Mouse (Mus musculus) midbrain, embryonic 13.5 days (tissue): Measurements from ENCODE around the gene Tmem98. TPM values are rescaled to one million over a fixed set of nuclear protein-coding genes. Genes with fewer than 3 reads are reported as not detected.

ENCODE experiments used
- ATAC-seq: fragments of 200-750 bp; cut with Nextera tagmentation; 2 replicates; pipeline ENCODE4 v1.8.0; 2017; ENCODE audit warnings: mild to moderate bottlenecking, moderate TSS enrichment, moderate library complexity
- H3K27ac ChIP-seq: fragments of 300-500 bp; sonication (generic); 2 replicates; pipeline ENCODE4 v1.5.1; 2015; ENCODE audit warnings: inconsistent platforms, mild to moderate bottlenecking, moderate library complexity
- H3K27me3 ChIP-seq: fragments of 300-500 bp; sonication (generic); 2 replicates; pipeline ENCODE4 v1.6.1; 2015; ENCODE audit warnings: mild to moderate bottlenecking, inconsistent platforms
- H3K36me3 ChIP-seq: fragments of 300-500 bp; sonication (generic); 2 replicates; pipeline ENCODE4 v1.6.1; 2015; ENCODE audit warnings: mild to moderate bottlenecking, inconsistent platforms
- H3K4me1 ChIP-seq: fragments of 300-500 bp; sonication (generic); replicated peaks from 2 replicates; pipeline ENCODE4 v1.6.1; 2015; ENCODE audit warnings: inconsistent platforms
- H3K4me2 ChIP-seq: fragments of 300-500 bp; sonication (generic); replicated peaks from 2 replicates; pipeline ENCODE4 v1.6.1; 2015; ENCODE audit warnings: moderate library complexity, mild to moderate bottlenecking, inconsistent platforms
- H3K4me3 ChIP-seq: fragments of 300-500 bp; sonication (generic); replicated peaks from 2 replicates; pipeline ENCODE4 v1.5.1; 2015; ENCODE audit warnings: mild to moderate bottlenecking, inconsistent platforms
- H3K9ac ChIP-seq: fragments of 300-500 bp; sonication (generic); replicated peaks from 2 replicates; pipeline ENCODE4 v1.6.1; 2015; ENCODE audit warnings: mild to moderate bottlenecking, inconsistent platforms
- H3K9me3 ChIP-seq: fragments of 300-500 bp; sonication (generic); 2 replicates; pipeline ENCODE4 v1.6.1; 2016; ENCODE audit warnings: mild to moderate bottlenecking, inconsistent platforms
- WGBS: fragments of 180-500 bp; shearing (Covaris S2); methylation state at CpG from one replicate; pipeline ENCODE4 v1.1.7; 2015; 5-methylcytosine and 5-hydroxymethylcytosine counted together
- polyA plus RNA-seq: library from polyadenylated mRNA; unstranded; fragments of >200 nt; fragmentation: Nextera tagmentation; extraction: Ambion mirVana; gene quantifications from 2 replicates; pipeline ENCODE4 v1.2.1, GENCODE M21; 2015

Gene Tmem98
- polyA plus RNA-seq, 1 experiment from 2014 or later: 48.6 TPM

DNA sequence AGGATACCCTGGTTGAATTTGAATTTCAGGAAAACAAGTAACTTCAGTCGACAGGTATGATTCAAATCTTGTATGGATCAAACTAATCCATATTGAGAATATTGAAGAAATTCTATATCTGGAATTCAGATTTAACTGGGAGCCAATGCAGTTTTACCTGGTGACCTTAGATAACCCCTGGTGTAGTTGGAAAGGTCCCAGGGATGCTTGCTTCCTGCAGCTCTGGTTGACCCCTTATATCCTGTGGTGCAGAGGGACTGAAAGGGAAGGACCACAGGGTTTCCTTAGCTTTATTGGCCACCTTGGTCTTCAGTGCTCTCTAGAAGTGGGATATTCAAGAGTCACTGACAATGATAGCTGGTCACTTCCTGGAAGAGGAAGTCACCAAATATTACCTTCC is 58.1 kb downstream of the Tmem98 start:
- Histone ChIP-seq H3K9ac (no peak overlapping the region), H3K4me1 (no peaks in the 10 kb centered on the region), H3K4me3 (no peak overlapping the region), H3K9me3 (no peaks in the 10 kb centered on the region), H3K27ac (no peak overlapping the region), H3K4me2 (no peak overlapping the region), H3K27me3 (no peaks in the 10 kb centered on the region), H3K36me3 (no peaks in the 10 kb centered on the region)
- no peak for ATAC-seq
- WGBS: 98% methylated on average over 1 of the region's 1 CpGs

Other genes starting within 250 kb of the Tmem98 start
- 1.5 and 2.1 TPM in 2 replicates for gene Myo1d, start 30.1 kb upstream of the Tmem98 start, polyA plus RNA-seq
- gene Spaca3, start 48.2 kb downstream of the Tmem98 start, polyA plus RNA-seq: not detected in 2 replicates